Mouse (Mus musculus) neural tube, embryonic 15.5 days (tissue): Measurements from ENCODE around the gene Osbpl5. TPM values are rescaled to one million over a fixed set of nuclear protein-coding genes. Genes with fewer than 3 reads are reported as not detected.

Source experiments
- ATAC-seq: fragments of 200-750 bp; cut with Nextera tagmentation; 2 replicates; pipeline ENCODE4 v1.8.0; 2017; ENCODE audit warnings: mild to moderate bottlenecking, moderate TSS enrichment, moderate library complexity; ENCODE audit not compliant: low FRiP score
- H3K27ac ChIP-seq: fragments of 300-500 bp; sonication (generic); replicated peaks from 2 replicates; pipeline ENCODE4 v1.5.1; 2015; ENCODE audit warnings: mild to moderate bottlenecking, inconsistent platforms
- H3K27me3 ChIP-seq: fragments of 300-500 bp; sonication (generic); replicated peaks from 2 replicates; pipeline ENCODE4 v1.6.1; 2015; ENCODE audit warnings: inconsistent platforms
- H3K36me3 ChIP-seq: fragments of 300-500 bp; sonication (generic); 2 replicates; pipeline ENCODE4 v1.6.1; 2015; ENCODE audit warnings: inconsistent platforms
- H3K4me1 ChIP-seq: fragments of 300-500 bp; sonication (generic); 2 replicates; pipeline ENCODE4 v1.6.1; 2015; ENCODE audit warnings: inconsistent platforms
- H3K4me2 ChIP-seq: fragments of 300-500 bp; sonication (generic); 2 replicates; pipeline ENCODE4 v1.6.1; 2015; ENCODE audit warnings: inconsistent platforms, mild to moderate bottlenecking, moderate library complexity
- H3K4me3 ChIP-seq: fragments of 300-500 bp; sonication (generic); replicated peaks from 2 replicates; pipeline ENCODE4 v1.5.1; 2015; ENCODE audit warnings: mild to moderate bottlenecking, inconsistent platforms
- H3K9ac ChIP-seq: fragments of 300-500 bp; sonication (generic); replicated peaks from 2 replicates; pipeline ENCODE4 v1.6.1; 2015; ENCODE audit warnings: mild to moderate bottlenecking, inconsistent platforms
- H3K9me3 ChIP-seq: fragments of 300-500 bp; sonication (generic); replicated peaks from 2 replicates; pipeline ENCODE4 v1.6.1; 2016; ENCODE audit warnings: inconsistent platforms
- WGBS: fragments of 180-500 bp; shearing (Covaris S2); methylation state at CpG from one replicate; pipeline ENCODE4 v1.1.7; 2015; ENCODE audit warnings: mixed read lengths; 5-methylcytosine and 5-hydroxymethylcytosine counted together
- polyA plus RNA-seq: library from polyadenylated mRNA; unstranded; fragments of >200 nt; fragmentation: Nextera tagmentation; extraction: Ambion mirVana; gene quantifications from 2 replicates; pipeline ENCODE4 v1.2.1, GENCODE M21; 2015

Osbpl5 gene
- polyA plus RNA-seq, 1 experiment from 2014 or later = 37.5 TPM

DNA sequence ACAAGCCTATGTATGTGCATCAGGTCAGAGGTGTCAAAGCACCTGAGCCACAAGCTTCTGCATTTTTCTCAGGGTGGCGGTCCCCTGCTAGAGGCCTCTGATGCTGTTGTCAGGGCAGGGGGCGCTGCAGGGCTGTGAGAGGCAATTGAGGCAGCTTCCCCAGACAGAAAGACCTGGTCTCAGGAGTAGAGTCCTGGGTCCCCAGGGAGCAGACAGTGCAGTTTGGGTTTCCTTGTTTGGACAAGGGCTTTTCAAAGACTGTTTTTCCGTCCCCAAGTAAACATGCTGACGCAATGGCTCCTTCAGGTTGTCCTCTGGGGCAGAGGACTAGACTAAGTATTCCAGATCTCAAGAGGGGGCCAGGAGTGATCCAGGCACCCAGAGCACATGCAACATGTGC lies 30.4 kb downstream of the Osbpl5 start:
- Histone ChIP-seq H3K9ac (no peak overlapping the region), H3K4me2 (no peak overlapping the region), H3K36me3 (no peaks in the 10 kb centered on the region), H3K4me1 (peaks cover 9% of the 10 kb centered on the region), H3K4me3 (no peak overlapping the region), H3K27me3 (no peaks in the 10 kb centered on the region), H3K9me3 (no peaks in the 10 kb centered on the region), H3K27ac (no peak overlapping the region)
- WGBS = 72% methylated on average over 4 of the region's 4 CpGs
- no peak for ATAC-seq

DNA sequence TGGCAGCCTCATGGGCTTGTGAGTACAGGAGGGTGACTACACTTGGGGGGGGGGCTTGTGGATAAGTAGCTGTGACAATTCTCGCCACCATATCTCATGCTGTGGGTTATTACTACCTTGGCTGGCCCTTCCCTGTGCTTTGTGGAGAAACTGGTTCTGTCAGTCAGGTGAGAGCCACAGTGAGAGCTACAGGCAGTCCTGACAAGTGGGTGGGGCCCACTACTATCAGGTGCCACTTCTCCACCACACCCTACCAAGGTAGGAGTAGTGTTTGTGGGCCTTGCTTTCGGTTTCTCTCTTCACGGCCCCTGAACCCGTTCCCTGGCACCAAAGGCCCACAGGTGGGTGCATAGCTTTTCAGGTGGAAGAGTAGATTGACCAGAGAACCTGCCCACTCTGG lies 32.9 kb downstream of the Osbpl5 start:
- Histone ChIP-seq H3K36me3 (no peaks in the 10 kb centered on the region), H3K4me1 (no peaks in the 10 kb centered on the region), H3K27ac (no peak overlapping the region), H3K9me3 (no peaks in the 10 kb centered on the region), H3K4me3 (no peak overlapping the region), H3K4me2 (no peak overlapping the region), H3K9ac (no peak overlapping the region), H3K27me3 (no peaks in the 10 kb centered on the region)
- WGBS = 83% methylated on average over 4 of the region's 4 CpGs
- no peak for ATAC-seq

DNA sequence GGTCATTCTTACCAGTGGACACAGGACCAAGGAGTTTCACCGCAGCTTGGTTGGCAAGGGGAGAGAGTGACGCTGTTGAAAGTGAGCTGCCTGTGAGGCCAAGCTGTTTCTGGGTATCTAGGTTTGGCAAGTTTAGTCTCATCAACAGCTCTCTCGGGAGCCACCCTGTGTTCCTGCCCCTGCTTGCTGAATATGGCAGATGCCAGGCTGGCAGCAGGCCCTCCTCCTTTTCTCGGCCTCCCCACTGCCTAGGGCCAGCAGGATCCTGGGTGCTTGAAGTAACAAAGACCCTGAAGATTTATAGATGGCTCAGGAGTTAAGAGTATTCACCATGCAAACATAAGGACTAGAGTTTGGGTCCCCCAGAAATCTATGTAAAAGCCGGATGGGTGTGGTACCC lies 34.1 kb downstream of the Osbpl5 start:
- H3K4me1 ChIP-seq = peaks cover 3% of the 10 kb centered on the region; the same call in 1 of the 2 replicates
- WGBS = 55% methylated on average over 5 of the region's 5 CpGs
- H3K4me2 ChIP-seq = no peak overlapping the region
- no peak for ATAC-seq
- no peaks in the 10 kb centered on the region for H3K36me3 ChIP-seq
- no peaks in the 10 kb centered on the region for H3K9me3 ChIP-seq
- no peak overlapping the region for H3K9ac ChIP-seq
- H3K27ac ChIP-seq = no peak overlapping the region
- H3K27me3 ChIP-seq = no peaks in the 10 kb centered on the region
- no peak overlapping the region for H3K4me3 ChIP-seq

DNA sequence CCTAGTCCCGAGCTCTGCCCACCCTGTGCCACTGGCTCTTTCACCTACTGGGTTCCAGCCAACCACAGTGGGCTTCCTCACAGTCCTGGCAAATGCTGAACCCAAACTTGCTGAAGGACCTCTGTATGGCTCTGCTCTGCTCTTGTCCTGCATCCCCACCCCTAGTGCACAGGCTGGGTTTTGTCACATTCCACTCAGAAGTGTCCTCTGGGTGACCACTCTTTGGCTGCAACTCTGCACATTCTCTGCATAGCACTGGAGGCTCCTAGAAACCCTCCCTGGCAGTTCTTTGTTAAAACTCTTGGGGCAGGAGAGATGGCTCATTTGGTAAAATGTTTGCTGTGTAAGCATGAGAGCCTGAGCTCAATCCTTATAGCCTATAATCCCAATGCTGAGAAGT lies 39.0 kb downstream of the Osbpl5 start:
- no peak overlapping the region for H3K4me3 ChIP-seq
- H3K27me3 ChIP-seq = no peaks in the 10 kb centered on the region
- H3K9ac ChIP-seq = no peak overlapping the region
- ATAC-seq = no peak
- peaks cover 7% of the 10 kb centered on the region for H3K4me1 ChIP-seq
- H3K27ac ChIP-seq = no peak overlapping the region
- H3K4me2 ChIP-seq = no peak overlapping the region
- peaks cover 17% of the 10 kb centered on the region for H3K36me3 ChIP-seq
- H3K9me3 ChIP-seq = no peaks in the 10 kb centered on the region
- 88% methylated on average over 1 of the region's 1 CpGs for WGBS

DNA sequence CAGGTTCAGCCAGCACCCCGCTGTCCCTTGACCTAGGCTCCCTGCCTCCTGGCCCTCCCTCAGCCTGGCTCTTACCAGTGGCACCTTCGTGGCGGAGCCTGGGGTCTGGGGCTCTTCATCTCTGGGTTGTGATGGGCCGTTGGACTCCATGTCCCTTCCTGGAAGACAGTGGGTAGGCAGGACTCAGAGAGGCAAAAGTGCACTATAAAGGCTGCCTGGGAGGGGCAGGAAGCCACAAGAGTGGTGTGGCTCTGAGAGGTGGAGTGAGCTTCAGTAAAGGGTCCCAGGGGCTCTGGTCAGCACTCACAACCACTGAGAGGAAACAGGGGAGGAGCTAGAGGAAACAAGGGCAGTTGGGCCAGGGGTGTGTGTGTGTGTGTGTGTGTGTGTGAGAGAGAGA lies 43.4 kb downstream of the Osbpl5 start:
- Histone ChIP-seq H3K9me3 (no peaks in the 10 kb centered on the region), H3K27ac (no peak overlapping the region), H3K4me3 (no peak overlapping the region), H3K4me1 (peaks cover 13% of the 10 kb centered on the region), H3K36me3 (peaks cover 49% of the 10 kb centered on the region), H3K4me2 (no peak overlapping the region), H3K27me3 (no peaks in the 10 kb centered on the region), H3K9ac (no peak overlapping the region)
- no peak for ATAC-seq
- WGBS = 76% methylated on average over 4 of the region's 4 CpGs

DNA sequence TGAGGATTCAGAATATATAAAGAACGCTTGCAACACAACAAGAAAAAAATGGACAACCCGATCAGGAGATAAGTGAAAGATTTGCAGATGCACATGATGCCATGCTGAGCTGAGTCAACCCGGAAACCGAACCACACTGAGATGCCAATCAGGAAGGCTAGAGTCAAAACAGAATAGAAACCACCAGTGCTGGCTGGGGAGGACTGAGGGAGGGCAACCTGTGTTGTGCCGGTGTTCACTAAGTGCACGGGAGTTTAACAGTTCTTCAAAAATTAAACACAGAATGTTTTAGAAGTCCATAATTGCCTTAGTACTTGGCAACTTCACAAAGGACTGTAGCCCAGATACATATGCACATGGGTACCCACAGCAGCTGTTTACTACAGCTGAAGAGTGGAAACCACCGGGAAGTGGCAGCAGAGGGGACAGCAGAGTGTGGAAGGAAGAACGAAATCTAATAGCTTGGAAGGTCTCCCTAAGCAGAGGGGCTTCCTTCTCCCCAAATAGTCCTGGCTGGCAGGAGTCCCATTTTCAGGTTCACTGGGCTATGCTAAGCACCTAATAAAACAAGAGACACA lies 43.9 kb downstream of the Osbpl5 start:
- Histone ChIP-seq H3K36me3 (peaks cover 52% of the 10 kb centered on the region), H3K4me2 (no peak overlapping the region), H3K9me3 (no peaks in the 10 kb centered on the region), H3K9ac (no peak overlapping the region), H3K27ac (no peak overlapping the region), H3K4me1 (peaks cover 11% of the 10 kb centered on the region), H3K27me3 (no peaks in the 10 kb centered on the region), H3K4me3 (no peak overlapping the region)
- ATAC-seq = no peak
- WGBS = 70% methylated on average over 8 of the region's 8 CpGs

DNA sequence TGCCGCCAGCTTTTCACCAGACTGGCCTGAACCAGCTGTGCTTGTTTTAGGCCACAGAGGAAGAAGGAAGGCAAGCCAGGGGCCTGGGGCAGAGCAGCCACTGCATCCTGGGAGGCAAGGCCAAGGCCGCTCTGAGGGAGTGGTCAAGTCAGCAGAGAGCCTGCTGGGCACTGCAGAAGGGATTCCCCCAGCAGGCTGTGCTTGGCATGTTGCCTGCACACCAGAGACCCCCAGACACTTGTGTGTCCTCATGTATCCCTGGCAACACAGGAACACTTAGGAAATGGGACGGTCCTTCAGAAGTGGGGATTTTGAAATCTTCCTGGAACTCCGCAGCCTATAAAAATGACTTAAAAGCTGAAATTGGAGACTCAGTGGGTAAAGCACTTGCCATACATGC lies 44.8 kb downstream of the Osbpl5 start:
- 58% methylated on average over 4 of the region's 4 CpGs for WGBS
- Histone ChIP-seq H3K4me1 (peaks cover 11% of the 10 kb centered on the region), H3K4me2 (no peak overlapping the region), H3K27me3 (no peaks in the 10 kb centered on the region), H3K27ac (no peak overlapping the region), H3K36me3 (peaks cover 52% of the 10 kb centered on the region), H3K9me3 (no peaks in the 10 kb centered on the region), H3K9ac (no peak overlapping the region), H3K4me3 (no peak overlapping the region)
- no peak for ATAC-seq

DNA sequence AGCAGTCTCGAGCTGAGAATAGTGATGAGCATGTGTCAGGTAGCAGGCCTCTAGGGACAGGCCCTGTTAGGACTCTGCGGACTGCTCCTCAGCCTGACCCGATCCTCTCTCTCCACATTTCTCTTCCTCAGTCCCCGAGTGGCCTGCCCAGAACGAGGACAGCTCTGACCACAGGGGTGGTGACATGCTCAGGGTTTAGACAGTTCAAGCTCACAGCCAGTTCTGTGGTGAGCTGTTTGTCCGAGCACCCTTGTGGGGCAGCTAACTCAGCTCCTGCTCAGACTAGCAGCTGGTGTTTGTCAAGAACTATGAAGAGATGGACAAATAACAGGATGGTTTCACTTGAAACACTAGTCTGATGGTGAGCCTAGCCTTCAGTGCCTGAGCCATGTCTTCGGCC lies 45.4 kb downstream of the Osbpl5 start:
- WGBS = 80% methylated on average over 7 of the region's 7 CpGs
- ATAC-seq = no peak
- peaks cover 52% of the 10 kb centered on the region for H3K36me3 ChIP-seq

DNA sequence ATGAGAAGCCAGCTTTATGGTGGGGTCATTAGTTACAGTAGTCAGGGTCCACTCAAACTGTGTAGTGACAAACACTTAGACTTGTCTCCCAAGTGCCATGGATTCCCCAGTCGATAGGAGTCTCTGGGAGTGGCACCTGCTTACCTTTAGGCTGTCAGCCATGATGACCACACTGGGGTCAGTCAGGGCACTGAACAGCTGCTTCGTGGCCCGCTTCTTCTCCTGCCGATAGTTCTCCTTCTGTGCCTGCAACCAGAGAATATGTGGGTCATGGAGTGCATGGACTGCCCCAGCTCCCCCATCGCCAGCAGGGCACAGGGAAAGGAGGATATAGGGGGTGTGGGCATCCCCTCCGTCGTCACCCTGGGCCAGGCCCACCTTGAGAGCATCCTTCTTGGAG lies 47.4 kb downstream of the Osbpl5 start:
- WGBS = 93% methylated on average over 7 of the region's 7 CpGs

More for the DNA sequence above, 45.4 kb downstream of the Osbpl5 start:
- Histone ChIP-seq H3K27ac (no peak overlapping the region), H3K9me3 (no peaks in the 10 kb centered on the region), H3K4me3 (no peak overlapping the region), H3K9ac (no peak overlapping the region), H3K4me1 (peaks cover 11% of the 10 kb centered on the region), H3K27me3 (no peaks in the 10 kb centered on the region), H3K4me2 (no peak overlapping the region)

DNA sequence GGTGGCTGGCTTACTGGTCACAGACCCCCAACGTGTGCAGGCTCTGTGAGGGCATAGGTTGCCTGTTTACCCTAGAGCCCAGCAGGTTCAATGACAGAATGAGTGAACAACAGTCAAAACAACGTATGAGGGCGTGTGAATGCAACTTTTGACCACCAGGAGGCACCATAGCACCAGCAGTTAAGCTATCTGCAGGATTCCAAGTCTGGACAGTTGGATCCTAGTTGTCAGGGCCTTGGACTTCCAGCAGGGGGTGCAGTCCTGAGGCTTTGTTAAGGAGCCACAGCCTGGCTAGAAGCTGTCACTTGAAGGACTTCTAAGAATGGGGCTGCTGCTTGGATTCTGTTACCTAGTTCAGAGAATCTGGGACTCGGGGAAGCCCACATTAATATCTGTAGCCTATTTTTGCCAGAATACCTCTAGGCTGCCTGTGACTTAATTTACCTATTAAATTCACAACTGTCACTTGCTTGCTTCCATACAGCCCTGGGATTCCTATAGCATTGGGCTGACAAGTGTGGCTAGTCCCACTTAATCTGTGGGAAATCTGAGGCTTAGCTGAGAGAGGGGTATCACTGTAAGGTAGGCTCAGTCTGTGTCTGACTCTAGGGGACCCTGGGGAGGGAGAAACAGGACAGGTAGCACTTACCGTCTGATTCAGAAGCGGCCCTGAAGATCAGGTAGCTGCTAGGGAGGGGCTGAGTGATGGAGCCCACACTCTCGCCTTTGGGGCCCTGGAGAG lies 49.9 kb downstream of the Osbpl5 start:
- no peak overlapping the region for H3K27ac ChIP-seq
- no peak overlapping the region for H3K4me2 ChIP-seq
- ATAC-seq = peak; percentile 77
- WGBS = 40% methylated on average over 7 of the region's 7 CpGs
- peaks cover 67% of the 10 kb centered on the region for H3K36me3 ChIP-seq
- H3K27me3 ChIP-seq = no peaks in the 10 kb centered on the region
- H3K9ac ChIP-seq = no peak overlapping the region
- peaks cover 1% of the 10 kb centered on the region for H3K4me1 ChIP-seq
- H3K9me3 ChIP-seq = no peaks in the 10 kb centered on the region
- no peak overlapping the region for H3K4me3 ChIP-seq

More for the DNA sequence above, 47.4 kb downstream of the Osbpl5 start:
- Histone ChIP-seq H3K9me3 (no peaks in the 10 kb centered on the region), H3K4me2 (no peak overlapping the region), H3K9ac (no peak overlapping the region), H3K4me1 (peaks cover 11% of the 10 kb centered on the region), H3K4me3 (no peak overlapping the region), H3K36me3 (peaks cover 54% of the 10 kb centered on the region), H3K27ac (no peak overlapping the region), H3K27me3 (no peaks in the 10 kb centered on the region)
- no peak for ATAC-seq

DNA sequence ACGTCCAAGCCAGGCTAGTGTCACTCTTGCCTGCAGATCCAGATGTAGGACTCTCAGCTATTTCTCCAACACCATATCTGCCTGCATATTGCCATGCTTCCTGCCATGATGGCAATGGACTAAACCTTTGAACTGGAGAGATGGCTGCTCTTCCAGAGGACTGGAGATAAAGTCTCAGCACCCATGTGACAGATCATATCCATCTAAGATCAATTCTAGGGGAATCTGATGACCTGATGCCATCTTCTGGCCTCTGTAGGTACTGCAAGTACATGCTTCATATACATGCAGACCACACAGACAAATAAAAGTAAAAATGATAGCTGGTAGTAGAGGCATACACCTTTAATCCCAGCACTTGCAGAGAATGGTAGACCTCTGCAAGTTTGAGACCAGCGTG lies 60.6 kb downstream of the Osbpl5 start:
- no peak overlapping the region for H3K9ac ChIP-seq
- H3K36me3 ChIP-seq = peaks cover 88% of the 10 kb centered on the region
- H3K27ac ChIP-seq = no peak overlapping the region
- no peaks in the 10 kb centered on the region for H3K27me3 ChIP-seq
- no peak for ATAC-seq
- H3K4me2 ChIP-seq = no peak overlapping the region
- WGBS = 66% methylated on average over 2 of the region's 2 CpGs
- H3K4me1 ChIP-seq = no peaks in the 10 kb centered on the region
- H3K9me3 ChIP-seq = no peaks in the 10 kb centered on the region
- no peak overlapping the region for H3K4me3 ChIP-seq

DNA sequence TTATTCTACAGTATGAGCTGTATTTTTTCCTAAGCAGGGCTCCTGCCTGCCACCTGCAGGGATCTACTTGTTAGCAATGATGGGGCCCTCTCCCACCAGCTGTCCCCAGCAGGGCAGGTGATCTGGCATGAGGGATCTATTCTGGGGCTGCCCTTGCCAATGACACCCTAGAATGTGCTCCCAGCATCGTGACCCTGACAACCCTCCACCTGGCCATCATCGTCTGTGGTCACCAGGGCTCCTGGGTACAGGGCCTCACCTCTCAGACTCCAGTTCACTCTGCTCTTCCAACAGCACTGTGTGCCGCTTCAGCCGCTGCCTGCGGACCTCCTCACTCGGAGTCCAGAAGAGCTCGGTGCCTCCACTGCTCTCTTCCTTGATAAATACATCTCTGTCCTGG lies 62.2 kb downstream of the Osbpl5 start:
- H3K4me1 ChIP-seq = no peaks in the 10 kb centered on the region
- WGBS = 94% methylated on average over 7 of the region's 7 CpGs
- no peak overlapping the region for H3K4me2 ChIP-seq
- H3K9ac ChIP-seq = no peak overlapping the region
- no peaks in the 10 kb centered on the region for H3K27me3 ChIP-seq
- H3K4me3 ChIP-seq = no peak overlapping the region
- peaks cover 93% of the 10 kb centered on the region for H3K36me3 ChIP-seq
- H3K27ac ChIP-seq = no peak overlapping the region
- H3K9me3 ChIP-seq = no peaks in the 10 kb centered on the region
- ATAC-seq = no peak
